Mouse (Mus musculus) midbrain, embryonic 13.5 days (tissue): ENCODE results near the gene Poln. TPM values are rescaled to one million over a fixed set of nuclear protein-coding genes. Genes with fewer than 3 reads are reported as not detected.
A peak's percentile ranks its signal among the peaks of the same experiment; 100 is the strongest.

Source experiments
- ATAC-seq: fragments of 200-750 bp; cut with Nextera tagmentation; 2 replicates; pipeline ENCODE4 v1.8.0; 2017; ENCODE audit warnings: mild to moderate bottlenecking, moderate TSS enrichment, moderate library complexity
- H3K27ac ChIP-seq: fragments of 300-500 bp; sonication (generic); 2 replicates; pipeline ENCODE4 v1.5.1; 2015; ENCODE audit warnings: inconsistent platforms, mild to moderate bottlenecking, moderate library complexity
- H3K27me3 ChIP-seq: fragments of 300-500 bp; sonication (generic); 2 replicates; pipeline ENCODE4 v1.6.1; 2015; ENCODE audit warnings: mild to moderate bottlenecking, inconsistent platforms
- H3K36me3 ChIP-seq: fragments of 300-500 bp; sonication (generic); 2 replicates; pipeline ENCODE4 v1.6.1; 2015; ENCODE audit warnings: mild to moderate bottlenecking, inconsistent platforms
- H3K4me1 ChIP-seq: fragments of 300-500 bp; sonication (generic); replicated peaks from 2 replicates; pipeline ENCODE4 v1.6.1; 2015; ENCODE audit warnings: inconsistent platforms
- H3K4me2 ChIP-seq: fragments of 300-500 bp; sonication (generic); replicated peaks from 2 replicates; pipeline ENCODE4 v1.6.1; 2015; ENCODE audit warnings: moderate library complexity, mild to moderate bottlenecking, inconsistent platforms
- H3K4me3 ChIP-seq: fragments of 300-500 bp; sonication (generic); replicated peaks from 2 replicates; pipeline ENCODE4 v1.5.1; 2015; ENCODE audit warnings: mild to moderate bottlenecking, inconsistent platforms
- H3K9ac ChIP-seq: fragments of 300-500 bp; sonication (generic); replicated peaks from 2 replicates; pipeline ENCODE4 v1.6.1; 2015; ENCODE audit warnings: mild to moderate bottlenecking, inconsistent platforms
- H3K9me3 ChIP-seq: fragments of 300-500 bp; sonication (generic); 2 replicates; pipeline ENCODE4 v1.6.1; 2016; ENCODE audit warnings: mild to moderate bottlenecking, inconsistent platforms
- WGBS: fragments of 180-500 bp; shearing (Covaris S2); methylation state at CpG from one replicate; pipeline ENCODE4 v1.1.7; 2015; 5-methylcytosine and 5-hydroxymethylcytosine counted together
- polyA plus RNA-seq: library from polyadenylated mRNA; unstranded; fragments of >200 nt; fragmentation: Nextera tagmentation; extraction: Ambion mirVana; gene quantifications from 2 replicates; pipeline ENCODE4 v1.2.1, GENCODE M21; 2015

Poln gene
- polyA plus RNA-seq, 1 experiment from 2014 or later = 0.89 TPM

DNA sequence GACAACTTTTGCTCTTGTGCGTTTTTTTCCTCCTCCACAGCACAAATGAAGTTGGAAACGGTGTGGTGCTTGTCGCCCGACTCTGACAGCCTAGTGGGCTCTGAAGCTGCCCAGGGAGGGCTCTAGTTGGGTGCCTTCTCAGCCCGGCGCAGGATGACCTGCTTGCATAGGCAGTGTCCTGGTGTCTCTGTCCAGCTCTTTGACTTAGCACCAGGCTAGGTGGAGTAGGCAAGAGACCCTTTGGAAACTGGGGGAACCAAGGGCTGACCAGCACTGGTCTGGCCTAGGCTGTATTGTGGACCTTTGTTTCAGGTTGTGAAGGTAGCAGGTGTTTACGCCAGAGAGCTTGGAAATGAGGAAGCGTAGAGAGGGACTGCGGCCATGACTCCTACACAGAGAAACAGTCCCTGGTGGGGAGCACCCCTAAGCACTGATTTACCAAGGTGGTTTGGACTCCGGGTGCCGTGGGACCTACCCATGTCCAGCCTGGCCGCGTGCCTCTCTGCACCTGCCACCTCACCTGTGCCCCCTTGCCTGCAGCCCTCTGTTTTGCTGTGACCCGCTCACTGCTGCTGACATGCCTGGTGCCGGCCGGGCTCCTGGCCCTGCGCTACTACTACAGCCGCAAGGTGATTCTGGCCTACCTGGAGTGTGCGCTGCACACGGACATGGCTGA lies 171.3 kb downstream of the Poln start:
- H3K4me2 ChIP-seq = peak overlapping the region; percentile 85
- H3K4me3 ChIP-seq = peak overlapping the region; percentile 90
- no peak overlapping the region for H3K27ac ChIP-seq
- H3K4me1 ChIP-seq = peaks cover 41% of the 10 kb centered on the region
- H3K36me3 ChIP-seq = peaks cover 29% of the 10 kb centered on the region
- H3K27me3 ChIP-seq = 0 out of 2 replicates have a peak, but pooled peaks cover 6% of the 10 kb centered on the region
- peak overlapping the region; percentile 90 for H3K9ac ChIP-seq
- 74% methylated on average over 20 of the region's 20 CpGs for WGBS
- no peak for ATAC-seq
- no peaks in the 10 kb centered on the region for H3K9me3 ChIP-seq

GRCm38 (mm10) chr5:33997051-33997741 lies 172.1 kb downstream of the Poln start:
- peak overlapping the region; percentile 85 for H3K4me2 ChIP-seq
- 0 out of 2 replicates have a peak, but pooled peaks cover 6% of the 10 kb centered on the region for H3K27me3 ChIP-seq
- H3K9ac ChIP-seq = peak overlapping the region; percentile 90
- under 1% methylated on average over 79 of the region's 80 CpGs for WGBS
- H3K36me3 ChIP-seq = peaks cover 26% of the 10 kb centered on the region
- ATAC-seq = peak; percentile 14
- peak overlapping the region; percentile 99 for H3K27ac ChIP-seq
- H3K4me1 ChIP-seq = peaks cover 41% of the 10 kb centered on the region
- H3K9me3 ChIP-seq = no peaks in the 10 kb centered on the region
- peak overlapping the region; percentile 90 for H3K4me3 ChIP-seq

DNA sequence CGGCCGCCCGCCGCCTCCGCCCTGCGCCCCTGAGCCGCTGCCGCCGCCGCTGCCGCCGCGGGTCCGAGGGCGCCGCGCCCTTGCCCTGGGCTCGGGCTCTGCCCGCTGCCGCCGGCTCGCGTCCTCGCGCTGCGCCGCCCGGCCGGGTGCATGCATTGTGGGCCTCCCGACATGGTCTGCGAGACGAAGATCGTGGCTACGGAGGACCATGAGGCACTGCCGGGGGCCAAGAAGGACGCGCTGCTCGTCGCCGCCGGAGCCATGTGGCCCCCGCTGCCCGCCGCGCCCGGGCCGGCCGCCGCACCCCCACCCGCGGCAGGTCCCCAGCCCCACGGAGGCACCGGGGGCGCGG lies 172.6 kb downstream of the Poln start:
- H3K27me3 ChIP-seq = 0 out of 2 replicates have a peak, but pooled peaks cover 6% of the 10 kb centered on the region
- ATAC-seq = peak; percentile 63
- H3K9ac ChIP-seq = peak overlapping the region; percentile 90
- H3K4me1 ChIP-seq = peaks cover 41% of the 10 kb centered on the region
- under 1% methylated on average over 46 of the region's 55 CpGs for WGBS
- no peaks in the 10 kb centered on the region for H3K9me3 ChIP-seq
- H3K4me2 ChIP-seq = peak overlapping the region; percentile 85
- H3K4me3 ChIP-seq = peak overlapping the region; percentile 90
- peaks cover 21% of the 10 kb centered on the region for H3K36me3 ChIP-seq
- H3K27ac ChIP-seq = peak overlapping the region; percentile 99

DNA sequence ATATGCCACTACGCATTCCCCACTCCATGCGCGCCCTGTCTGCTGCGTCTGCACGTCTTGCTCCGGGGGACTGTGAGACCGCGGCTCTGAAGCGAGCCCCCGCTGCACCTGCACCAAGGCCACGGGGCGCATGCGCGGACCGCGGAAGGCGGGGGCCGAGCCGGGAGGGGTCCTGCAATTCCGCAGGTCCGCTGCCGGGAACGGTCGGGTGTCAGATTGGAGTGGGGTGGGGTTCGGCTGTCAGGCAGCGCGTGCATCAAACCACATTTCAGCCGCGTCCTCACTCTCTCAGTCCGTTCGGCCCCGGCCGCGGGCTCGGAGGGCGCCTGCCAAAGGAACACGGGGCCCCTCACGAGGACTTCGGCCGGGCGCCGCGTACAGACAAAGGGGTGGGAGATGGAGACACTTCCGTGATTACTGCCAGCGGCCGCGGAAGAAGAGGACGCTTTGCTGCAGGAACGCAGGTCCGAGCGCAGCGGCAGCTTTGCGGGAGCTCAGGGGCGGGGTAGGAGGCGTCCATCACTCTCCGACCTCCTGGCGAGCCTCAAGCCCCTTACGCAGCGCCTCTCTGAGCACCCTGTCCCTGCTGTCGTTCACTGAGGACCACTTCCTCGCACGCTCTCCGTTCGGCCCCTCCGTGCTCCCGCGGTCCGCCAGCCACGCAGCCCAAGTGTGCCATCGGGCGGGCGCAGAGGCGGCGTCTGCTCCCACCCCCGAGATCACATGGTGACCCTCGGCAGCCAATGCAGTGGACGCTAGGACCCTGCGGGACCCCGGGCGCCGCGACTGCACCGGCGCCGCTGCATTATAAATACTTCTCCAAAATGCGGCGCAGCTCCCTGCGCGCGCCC lies 173.2 kb downstream of the Poln start, which contains the start of gene Nat8l:
Gene Nat8l, plus strand, starts transcription at position 142 of the 851 bp plus-strand sequence.
- peaks cover 41% of the 10 kb centered on the region for H3K4me1 ChIP-seq
- H3K27me3 ChIP-seq = 0 out of 2 replicates have a peak, but pooled peaks cover 6% of the 10 kb centered on the region
- peak within 1 kb of the TSS; percentile 90 for H3K4me3 ChIP-seq
- peak within 1 kb of the TSS; percentile 85 for H3K4me2 ChIP-seq
- peak within 1 kb of the TSS; percentile 99 for H3K27ac ChIP-seq
- peaks cover 14% of the 10 kb centered on the region for H3K36me3 ChIP-seq
- H3K9me3 ChIP-seq = no peaks in the 10 kb centered on the region
- under 1% methylated on average over 89 of the region's 90 CpGs for WGBS
- peak; percentile 90 for ATAC-seq
- peak within 1 kb of the TSS; percentile 90 for H3K9ac ChIP-seq

GRCm38 (mm10) chr5:33994671-33995625 lies 174.3 kb downstream of the Poln start:
- peak overlapping the region; percentile 90 for H3K4me3 ChIP-seq
- peak; percentile 5; the same call in 1 of the 2 replicates for ATAC-seq
- WGBS = 25% methylated on average over 28 of the region's 28 CpGs
- no peaks in the 10 kb centered on the region for H3K9me3 ChIP-seq
- peak overlapping the region; percentile 99 for H3K27ac ChIP-seq
- H3K4me2 ChIP-seq = peak overlapping the region; percentile 85
- H3K36me3 ChIP-seq = peaks cover 3% of the 10 kb centered on the region
- H3K9ac ChIP-seq = peak overlapping the region; percentile 90
- H3K27me3 ChIP-seq = 0 out of 2 replicates have a peak, but pooled peaks cover 6% of the 10 kb centered on the region
- H3K4me1 ChIP-seq = peaks cover 40% of the 10 kb centered on the region

DNA sequence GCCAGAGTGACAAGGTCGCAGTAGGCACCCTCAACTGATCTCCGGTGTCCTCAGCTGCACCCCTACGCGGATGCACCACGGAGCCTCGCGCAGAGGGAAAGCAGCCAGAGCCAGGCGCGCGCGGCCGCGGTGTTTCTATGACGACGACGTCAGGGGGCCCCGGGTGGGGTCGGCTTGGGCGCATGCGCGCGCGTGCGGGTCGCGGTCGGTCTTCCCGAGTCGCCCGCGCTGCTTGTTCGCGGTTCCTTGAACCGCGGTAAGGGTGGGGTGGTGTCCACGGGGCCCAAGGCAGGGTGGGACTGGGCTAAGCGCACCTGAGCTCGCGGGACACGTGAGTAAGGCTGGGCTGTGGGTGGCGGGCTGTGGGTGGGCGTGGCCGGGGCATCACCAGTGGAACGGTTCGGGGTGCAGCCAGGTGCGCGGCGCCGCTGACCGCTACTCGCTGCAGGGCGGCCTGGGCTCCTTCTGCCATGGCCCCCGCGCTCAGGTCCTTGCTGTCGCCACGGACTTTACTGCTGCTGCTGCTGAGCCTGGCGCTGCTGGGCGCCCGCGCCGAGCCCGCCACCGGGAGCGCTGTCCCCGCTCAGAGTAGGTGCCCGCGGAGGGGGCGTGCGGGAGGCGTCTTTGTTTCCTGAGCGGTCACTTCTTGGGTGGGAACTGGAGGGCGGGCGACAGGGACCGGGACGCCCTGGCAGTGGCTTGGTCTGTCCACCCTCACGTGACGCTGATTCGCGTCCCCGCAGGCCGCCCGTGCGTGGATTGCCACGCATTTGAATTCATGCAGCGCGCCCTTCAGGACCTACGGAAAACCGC lies 185.7 kb downstream of the Poln start, which contains the start of gene Gm1673:
Gene Gm1673, plus strand, starts transcription at position 125 of the 813 bp plus-strand sequence.
- ATAC-seq = peak; percentile 89
- peak within 1 kb of the TSS; percentile 81 for H3K4me2 ChIP-seq
- H3K9ac ChIP-seq = peak within 1 kb of the TSS; percentile 94
- H3K9me3 ChIP-seq = no peaks in the 10 kb centered on the region
- H3K27ac ChIP-seq = peak within 1 kb of the TSS; percentile 94
- no peaks in the 10 kb centered on the region for H3K27me3 ChIP-seq
- H3K4me3 ChIP-seq = peak within 1 kb of the TSS; percentile 87
- under 1% methylated on average over 80 of the region's 88 CpGs for WGBS
- peaks cover 25% of the 10 kb centered on the region for H3K36me3 ChIP-seq
- H3K4me1 ChIP-seq = peaks cover 46% of the 10 kb centered on the region

DNA sequence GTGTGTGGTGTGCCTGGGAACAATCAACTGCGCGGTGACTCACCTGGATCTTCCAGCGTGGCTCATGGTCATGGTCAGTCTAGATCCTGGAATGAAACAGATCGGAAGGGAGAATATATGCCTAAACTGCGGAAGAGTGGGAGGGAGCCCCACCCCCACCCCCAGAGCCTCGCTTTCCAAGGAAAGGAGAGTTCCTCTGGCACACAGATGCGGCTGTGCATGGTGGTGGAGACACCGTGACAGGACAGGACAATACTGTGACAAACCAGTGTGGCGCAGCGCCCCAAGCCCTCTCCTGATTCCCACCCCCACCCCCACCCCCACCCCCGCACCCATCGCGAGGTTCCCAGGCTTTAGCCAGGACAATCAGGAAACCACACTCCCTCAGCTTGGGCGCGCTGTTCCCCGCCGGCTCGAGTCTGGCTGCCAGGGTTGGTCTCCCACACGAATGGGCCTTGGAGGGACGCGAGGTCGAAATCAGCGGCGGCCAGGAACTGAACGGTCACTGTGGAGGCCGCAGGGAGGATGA lies 186.5 kb downstream of the Poln start:
- H3K9me3 ChIP-seq = no peaks in the 10 kb centered on the region
- peak overlapping the region; percentile 94 for H3K27ac ChIP-seq
- peaks cover 25% of the 10 kb centered on the region for H3K36me3 ChIP-seq
- H3K4me1 ChIP-seq = peaks cover 46% of the 10 kb centered on the region
- H3K27me3 ChIP-seq = no peaks in the 10 kb centered on the region
- peak; percentile 65 for ATAC-seq
- peak overlapping the region; percentile 94 for H3K9ac ChIP-seq
- peak overlapping the region; percentile 81 for H3K4me2 ChIP-seq
- H3K4me3 ChIP-seq = peak overlapping the region; percentile 87
- 3% methylated on average over 26 of the region's 26 CpGs for WGBS

GRCm38 (mm10) chr5:33976267-33976666 lies 193.0 kb downstream of the Poln start:
- ATAC-seq = no peak
- WGBS = 41% methylated on average over 3 of the region's 3 CpGs
- H3K4me1 ChIP-seq = peaks cover 2% of the 10 kb centered on the region
- peaks cover 10% of the 10 kb centered on the region; the same call in 1 of the 2 replicates for H3K36me3 ChIP-seq
- no peak overlapping the region for H3K9ac ChIP-seq
- no peak overlapping the region for H3K4me2 ChIP-seq
- no peaks in the 10 kb centered on the region for H3K9me3 ChIP-seq
- H3K27ac ChIP-seq = no peak overlapping the region
- no peak overlapping the region for H3K4me3 ChIP-seq
- no peaks in the 10 kb centered on the region for H3K27me3 ChIP-seq

GRCm38 (mm10) chr5:33974736-33975135 lies 194.5 kb downstream of the Poln start:
- WGBS = 63% methylated on average over 2 of the region's 2 CpGs
- no peak overlapping the region for H3K4me3 ChIP-seq
- H3K9me3 ChIP-seq = no peaks in the 10 kb centered on the region
- no peak for ATAC-seq
- H3K4me1 ChIP-seq = no peaks in the 10 kb centered on the region
- H3K27me3 ChIP-seq = no peaks in the 10 kb centered on the region
- H3K4me2 ChIP-seq = no peak overlapping the region
- H3K36me3 ChIP-seq = peaks cover 4% of the 10 kb centered on the region; the same call in 1 of the 2 replicates
- no peak overlapping the region for H3K27ac ChIP-seq
- no peak overlapping the region for H3K9ac ChIP-seq

- H3K36me3 ChIP-seq = no peaks in the 10 kb centered on the region
- peaks cover 1% of the 10 kb centered on the region; the same call in 1 of the 2 replicates for H3K9me3 ChIP-seq
- no peak overlapping the region for H3K4me2 ChIP-seq
- ATAC-seq = no peak
- no peak overlapping the region for H3K9ac ChIP-seq
- 80% methylated on average over 4 of the region's 4 CpGs for WGBS
- no peaks in the 10 kb centered on the region for H3K4me1 ChIP-seq
- H3K4me3 ChIP-seq = no peak overlapping the region
- no peak overlapping the region for H3K27ac ChIP-seq
- H3K27me3 ChIP-seq = no peaks in the 10 kb centered on the region
Observed at GRCm38 (mm10) chr5:33959382-33959781, 209.9 kb downstream of the Poln start.
